Mouse (Mus musculus): ENCODE data around the gene Saa1. TPM values are rescaled to one million over a fixed set of nuclear protein-coding genes. Genes with fewer than 3 reads are reported as not detected.

Gene Saa1
- polyA plus RNA-seq (2012; fragmentation: generic; extraction: Trizol): not detected

DNA sequence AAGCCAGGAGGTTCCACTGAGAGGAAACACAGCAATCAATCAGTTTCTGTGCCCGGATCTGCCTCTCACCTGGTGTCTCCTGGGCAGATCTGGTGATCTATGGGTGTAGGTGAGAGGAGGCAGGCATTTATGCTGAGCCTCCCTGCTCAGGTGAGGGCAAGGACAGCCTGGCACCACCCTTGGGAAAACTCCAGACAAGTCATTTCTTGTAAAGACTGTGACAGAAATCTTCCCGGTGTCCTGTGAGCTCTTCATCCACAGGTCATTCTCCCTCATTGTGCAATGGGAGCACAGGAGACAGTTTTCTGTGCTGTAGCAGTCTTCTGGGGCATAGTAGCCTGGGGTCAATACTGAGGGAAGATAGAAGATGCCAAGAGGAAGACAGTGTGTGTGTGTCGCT, at the start of gene Saa1:
Gene Saa1, minus strand, starts transcription at position 101 of the 400 bp plus-strand sequence.

DNA sequence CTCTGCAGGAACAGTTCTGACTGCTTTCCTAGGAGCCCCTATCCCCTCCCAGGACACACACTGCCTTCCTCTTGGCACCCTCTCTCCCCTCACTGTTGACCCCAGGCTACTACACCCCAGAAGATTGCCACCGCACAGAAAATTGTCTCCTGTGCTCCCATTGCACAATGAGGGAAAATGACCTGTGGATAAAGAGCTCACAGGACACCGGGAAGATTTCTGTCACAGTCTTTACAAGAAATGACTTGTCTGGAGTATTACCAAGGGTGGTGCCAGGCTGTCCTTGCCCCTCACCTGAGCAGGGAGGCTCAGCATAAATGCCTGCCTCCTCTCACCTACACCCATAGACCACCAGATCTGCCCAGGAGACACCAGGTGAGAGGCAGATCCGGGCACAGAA, 8.7 kb upstream of the Saa1 start, which contains the start of gene Saa2:
Gene Saa2, plus strand, starts transcription at position 301 of the 400 bp plus-strand sequence.

DNA sequence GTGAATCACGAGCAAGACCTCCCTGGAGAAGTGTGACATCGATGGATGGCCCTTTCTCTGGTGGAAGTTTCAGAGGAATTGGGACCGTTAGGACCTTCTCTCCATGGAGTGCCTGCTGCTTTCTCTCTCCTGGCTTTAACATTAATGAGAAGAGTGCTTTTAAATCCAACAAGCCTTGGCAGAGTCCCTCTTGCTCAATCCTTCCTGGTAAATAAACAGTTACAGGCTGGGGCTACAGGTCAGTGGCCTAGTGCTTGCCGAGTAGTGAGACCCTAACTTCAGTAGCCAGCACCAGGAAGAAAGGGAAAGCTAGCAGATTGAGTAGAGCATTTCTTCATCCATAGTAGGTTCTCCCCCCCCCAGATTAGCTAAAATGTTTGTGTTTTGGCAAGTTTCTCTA, 10.3 kb downstream of the Saa1 start, which contains the start of gene Saa4:
Gene Saa4, minus strand, starts transcription at position 146 of the 400 bp plus-strand sequence.

DNA sequence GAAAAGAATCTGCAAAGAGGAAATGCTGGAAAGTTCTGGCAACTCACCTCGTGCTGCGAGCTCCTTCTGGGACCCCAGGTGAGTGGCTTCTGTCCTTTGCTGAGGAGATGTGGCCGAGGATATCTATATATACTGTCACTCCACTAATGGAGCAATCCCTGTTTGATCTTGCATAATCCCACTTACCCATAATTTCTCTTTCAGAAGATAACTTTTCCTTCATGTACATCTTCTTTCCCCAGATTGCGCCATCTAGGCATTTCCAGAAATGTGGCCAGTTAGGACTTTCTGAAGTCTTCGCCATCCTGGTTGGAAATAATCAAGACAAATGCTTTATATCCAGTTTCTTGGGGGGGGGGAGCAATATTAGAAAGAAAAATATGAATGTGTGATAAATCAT, 27.2 kb downstream of the Saa1 start, which contains the start of gene Saa3:
Gene Saa3, minus strand, starts transcription at position 101 of the 400 bp plus-strand sequence.

DNA sequence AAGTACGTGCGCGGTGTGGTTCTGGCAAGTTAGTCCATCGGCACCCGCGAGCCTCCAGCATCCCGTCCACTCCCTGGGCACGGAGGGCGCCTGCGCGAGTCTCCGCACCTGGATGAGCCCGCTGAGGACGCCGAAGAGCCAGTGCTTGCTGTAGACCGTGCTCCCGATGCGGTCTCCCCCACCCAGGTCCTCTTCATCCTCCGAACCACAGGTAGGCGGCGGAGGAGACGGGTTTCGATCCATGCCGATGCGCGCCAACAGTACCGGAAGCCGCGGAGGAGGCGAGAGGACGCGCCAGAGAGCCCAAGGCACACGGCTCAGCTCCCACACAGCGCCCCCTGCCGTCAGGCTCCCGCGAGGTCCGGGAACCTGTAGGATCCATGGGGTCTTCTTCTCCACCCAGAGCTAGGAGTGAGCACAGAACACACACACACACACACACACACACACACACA, 32.4 kb downstream of the Saa1 start, which contains the start of gene Saal1:
Gene Saal1, minus strand, starts transcription at position 291 of the 455 bp plus-strand sequence.

Other genes with a start within 250 kb of the Saa1 start
- gene Sergef, start 103.2 kb downstream of the Saa1 start, polyA plus RNA-seq (2012; fragmentation: generic; extraction: Trizol): 10 to 100 TPM in 1 of 2 experiments, 1 to 10 TPM in 1; 8.7 to 18.8 TPM
- not detected for gene Tph1, start 70.4 kb downstream of the Saa1 start, polyA plus RNA-seq (2012; fragmentation: generic; extraction: Trizol)
- gene Saal1, start 32.3 kb downstream of the Saa1 start, polyA plus RNA-seq (2012; fragmentation: generic; extraction: Trizol): 10 to 100 TPM; 12.0 to 19.1 TPM
- not detected for gene Saa3, start 27.3 kb downstream of the Saa1 start, polyA plus RNA-seq (2012; fragmentation: generic; extraction: Trizol)
- not detected for gene Saa4, start 10.4 kb downstream of the Saa1 start, polyA plus RNA-seq (2012; fragmentation: generic; extraction: Trizol)
- not detected for gene Saa2, start 8.8 kb upstream of the Saa1 start, polyA plus RNA-seq (2012; fragmentation: generic; extraction: Trizol)
- gene Hps5, start 53.1 kb upstream of the Saa1 start, polyA plus RNA-seq (2012; fragmentation: generic; extraction: Trizol): 10 to 100 TPM in 1 of 2 experiments, 1 to 10 TPM in 1; 1.3 to 10.8 TPM
- gene Gtf2h1, start 53.1 kb upstream of the Saa1 start, polyA plus RNA-seq (2012; fragmentation: generic; extraction: Trizol): 10 to 100 TPM in 1 of 2 experiments, 1 to 10 TPM in 1; 1.3 to 12.2 TPM
- gene Ldha, start 98.5 kb upstream of the Saa1 start, polyA plus RNA-seq (2012; fragmentation: generic; extraction: Trizol): 1,000 to 10,000 TPM in 1 of 2 experiments, 100 to 1,000 TPM in 1; 578 to 1,659 TPM
- gene Ldhc, start 118.2 kb upstream of the Saa1 start, polyA plus RNA-seq (2012; fragmentation: generic; extraction: Trizol): not detected
- 10 to 100 TPM; 16.1 to 42.5 TPM for gene Tsg101, start 177.0 kb upstream of the Saa1 start, polyA plus RNA-seq (2012; fragmentation: generic; extraction: Trizol)
- gene Uevld, start 215.5 kb upstream of the Saa1 start, polyA plus RNA-seq (2012; fragmentation: generic; extraction: Trizol): 1 to 10 TPM in 1 of 2 experiments, under 1 TPM in 1; 0.44 to 7.0 TPM
- not detected for gene Gm9999, start 240.6 kb upstream of the Saa1 start, polyA plus RNA-seq (2012; fragmentation: generic; extraction: Trizol)